Mouse (Mus musculus) midbrain, embryonic 11.5 days (tissue): ENCODE measurements at regions not wholly inside any gene's neighbourhood (a gene's known extent, or its start where the extent isn't known, plus 50 kb on each side); places are given as distances from the start of the nearest gene placed in this dataset.

Experiments used
- ATAC-seq: fragments of 200-750 bp; cut with Nextera tagmentation; 2 replicates; pipeline ENCODE4 v1.8.0; 2017; ENCODE audit warnings: moderate TSS enrichment, moderate library complexity; ENCODE audit not compliant: low FRiP score
- DNase-seq: peaks from one replicate; pipeline ENCODE4 v3.0.0; 2015; ENCODE audit warnings: low spot score; ENCODE audit errors: missing footprints
- H3K27ac ChIP-seq: fragments of 300-500 bp; sonication (generic); 2 replicates; pipeline ENCODE4 v1.5.1; 2014; ENCODE audit warnings: low read depth, low read length
- H3K27me3 ChIP-seq: fragments of 300-500 bp; sonication (generic); 2 replicates; pipeline ENCODE4 v1.6.1; 2014; ENCODE audit warnings: mild to moderate bottlenecking, low read length, moderate library complexity, mixed read lengths; ENCODE audit not compliant: control insufficient read depth, insufficient read depth
- H3K36me3 ChIP-seq: fragments of 300-500 bp; sonication (generic); 2 replicates; pipeline ENCODE4 v1.6.1; 2014; ENCODE audit warnings: mild to moderate bottlenecking, low read length, moderate library complexity, mixed read lengths; ENCODE audit not compliant: control insufficient read depth, insufficient read depth
- H3K4me1 ChIP-seq: fragments of 300-500 bp; sonication (generic); 2 replicates; pipeline ENCODE4 v1.6.1; 2014; ENCODE audit warnings: low read length; ENCODE audit not compliant: control insufficient read depth, insufficient read depth
- H3K4me2 ChIP-seq: fragments of 300-500 bp; sonication (generic); 2 replicates; pipeline ENCODE4 v1.6.1; 2014; ENCODE audit warnings: mild to moderate bottlenecking, moderate library complexity
- H3K4me3 ChIP-seq: fragments of 300-500 bp; sonication (generic); 2 replicates; pipeline ENCODE4 v1.5.1; 2014; ENCODE audit warnings: low read depth, low read length
- H3K9ac ChIP-seq: fragments of 300-500 bp; sonication (generic); 2 replicates; pipeline ENCODE4 v1.6.1; 2014; ENCODE audit warnings: low read length
- H3K9me3 ChIP-seq: fragments of 300-500 bp; sonication (generic); 2 replicates; pipeline ENCODE4 v1.6.1; 2016; ENCODE audit warnings: low read length; ENCODE audit not compliant: control insufficient read depth
- WGBS: fragments of 180-500 bp; shearing (Covaris S2); extraction: QIAGEN DNeasy Blood & Tissue Kit; methylation state at CpG from one replicate; pipeline ENCODE4 v1.1.7; 2014; 5-methylcytosine and 5-hydroxymethylcytosine counted together

GRCm38 (mm10) chr17:82931476-82931875 lies 283.6 kb upstream of the Pkdcc start:
- WGBS = 88% methylated on average over 4 of the region's 4 CpGs
- H3K4me1 ChIP-seq = no peaks in the 10 kb centered on the region
- no peak overlapping the region for H3K4me2 ChIP-seq

GRCm38 (mm10) chr17:82936836-82937235 lies 278.3 kb upstream of the Pkdcc start:
- H3K9ac ChIP-seq = no peak overlapping the region
- H3K4me1 ChIP-seq = no peaks in the 10 kb centered on the region
- no peaks in the 10 kb centered on the region for H3K9me3 ChIP-seq
- no peak for ATAC-seq
- no peak for DNase-seq
- H3K27ac ChIP-seq = no peak overlapping the region
- no peak overlapping the region for H3K4me3 ChIP-seq
- no peaks in the 10 kb centered on the region for H3K36me3 ChIP-seq
- H3K4me2 ChIP-seq = no peak overlapping the region
- no peaks in the 10 kb centered on the region for H3K27me3 ChIP-seq
- WGBS = 81% methylated on average over 3 of the region's 3 CpGs

More at GRCm38 (mm10) chr17:82931476-82931875, 283.6 kb upstream of the Pkdcc start:
- ATAC-seq (no peak), DNase-seq (no peak)
- Histone ChIP-seq H3K36me3 (no peaks in the 10 kb centered on the region), H3K27ac (no peak overlapping the region), H3K27me3 (no peaks in the 10 kb centered on the region), H3K4me3 (no peak overlapping the region), H3K9ac (no peak overlapping the region), H3K9me3 (no peaks in the 10 kb centered on the region)

GRCm38 (mm10) chr17:82946083-82946482 lies 269.0 kb upstream of the Pkdcc start:
- WGBS = 66% methylated on average over 4 of the region's 4 CpGs
- H3K4me3 ChIP-seq = no peak overlapping the region
- H3K4me2 ChIP-seq = no peak overlapping the region
- no peak overlapping the region for H3K9ac ChIP-seq
- H3K9me3 ChIP-seq = no peaks in the 10 kb centered on the region
- no peaks in the 10 kb centered on the region for H3K27me3 ChIP-seq
- H3K4me1 ChIP-seq = peaks cover 6% of the 10 kb centered on the region; the same call in 1 of the 2 replicates
- DNase-seq = no peak
- H3K27ac ChIP-seq = no peak overlapping the region
- ATAC-seq = no peak
- no peaks in the 10 kb centered on the region for H3K36me3 ChIP-seq

- H3K4me3 ChIP-seq = no peak overlapping the region
- no peak overlapping the region for H3K9ac ChIP-seq
- H3K9me3 ChIP-seq = no peaks in the 10 kb centered on the region
- no peaks in the 10 kb centered on the region for H3K27me3 ChIP-seq
- no peak overlapping the region for H3K27ac ChIP-seq
- no peaks in the 10 kb centered on the region for H3K36me3 ChIP-seq
- DNase-seq = no peak
- peaks cover 6% of the 10 kb centered on the region; the same call in 1 of the 2 replicates for H3K4me1 ChIP-seq
- WGBS = 29% methylated on average over 4 of the region's 4 CpGs
- peak; percentile 46; the same call in 1 of the 2 replicates for ATAC-seq
- H3K4me2 ChIP-seq = no peak overlapping the region
Observed at GRCm38 (mm10) chr17:82949794-82950193, 265.3 kb upstream of the Pkdcc start.

GRCm38 (mm10) chr17:82950268-82950667 lies 264.8 kb upstream of the Pkdcc start:
- ATAC-seq (peak; percentile 55; the same call in 1 of the 2 replicates), DNase-seq (no peak)
- H3K36me3 ChIP-seq = no peaks in the 10 kb centered on the region
- H3K4me2 ChIP-seq = no peak overlapping the region
- no peak overlapping the region for H3K4me3 ChIP-seq
- H3K27me3 ChIP-seq = no peaks in the 10 kb centered on the region
- H3K4me1 ChIP-seq = peaks cover 6% of the 10 kb centered on the region; the same call in 1 of the 2 replicates
- H3K9ac ChIP-seq = no peak overlapping the region
- WGBS = 59% methylated on average over 14 of the region's 14 CpGs
- no peaks in the 10 kb centered on the region for H3K9me3 ChIP-seq
- no peak overlapping the region for H3K27ac ChIP-seq

GRCm38 (mm10) chr17:82957409-82957808 lies 257.7 kb upstream of the Pkdcc start:
- H3K4me2 ChIP-seq = no peak overlapping the region
- 59% methylated on average over 4 of the region's 4 CpGs for WGBS
- H3K9ac ChIP-seq = no peak overlapping the region
- H3K27me3 ChIP-seq = no peaks in the 10 kb centered on the region
- no peak overlapping the region for H3K4me3 ChIP-seq
- no peak overlapping the region for H3K27ac ChIP-seq
- DNase-seq = peak; percentile 94
- no peaks in the 10 kb centered on the region for H3K4me1 ChIP-seq
- H3K9me3 ChIP-seq = no peaks in the 10 kb centered on the region
- H3K36me3 ChIP-seq = no peaks in the 10 kb centered on the region
- ATAC-seq = peak; percentile 50; the same call in 1 of the 2 replicates

GRCm38 (mm10) chr17:82963374-82963773 lies 251.7 kb upstream of the Pkdcc start:
- WGBS = 66% methylated on average over 3 of the region's 3 CpGs
- no peaks in the 10 kb centered on the region for H3K9me3 ChIP-seq
- H3K36me3 ChIP-seq = no peaks in the 10 kb centered on the region
- H3K27ac ChIP-seq = no peak overlapping the region
- H3K27me3 ChIP-seq = no peaks in the 10 kb centered on the region
- DNase-seq (no peak), ATAC-seq (no peak)
- no peak overlapping the region for H3K4me3 ChIP-seq
- no peak overlapping the region for H3K9ac ChIP-seq
- no peak overlapping the region for H3K4me2 ChIP-seq
- no peaks in the 10 kb centered on the region for H3K4me1 ChIP-seq

GRCm38 (mm10) chr17:82999710-83000109 lies 215.4 kb upstream of the Pkdcc start:
- Histone ChIP-seq H3K9me3 (no peaks in the 10 kb centered on the region), H3K4me2 (no peak overlapping the region), H3K27me3 (no peaks in the 10 kb centered on the region), H3K27ac (no peak overlapping the region), H3K4me1 (no peaks in the 10 kb centered on the region), H3K4me3 (no peak overlapping the region), H3K9ac (no peak overlapping the region), H3K36me3 (no peaks in the 10 kb centered on the region)
- DNase-seq = no peak
- 79% methylated on average over 10 of the region's 10 CpGs for WGBS
- no peak for ATAC-seq

GRCm38 (mm10) chr17:83000411-83000810 lies 214.7 kb upstream of the Pkdcc start:
- Histone ChIP-seq H3K27ac (no peak overlapping the region), H3K27me3 (no peaks in the 10 kb centered on the region), H3K4me1 (no peaks in the 10 kb centered on the region), H3K9ac (no peak overlapping the region), H3K4me3 (no peak overlapping the region), H3K4me2 (no peak overlapping the region), H3K9me3 (no peaks in the 10 kb centered on the region), H3K36me3 (no peaks in the 10 kb centered on the region)
- ATAC-seq = no peak
- DNase-seq = no peak
- WGBS = 77% methylated on average over 8 of the region's 8 CpGs
